Comparison of ENCODE assay signal across 24 mouse cellular contexts in genomic region chr10:112900243-112900642, GRCm38 (mm10). TPM values are rescaled to one million over a fixed set of nuclear protein-coding genes. Genes with fewer than 3 reads are reported as not detected.
DNase-seq lines count a peak whose midpoint lies in the region; ATAC-seq and TF ChIP-seq lines count a peak whose summit lies in the region.
"Had no signal": no experiment of that assay in that cellular context is flagged by ENCODE, and none has a peak within 500 bp of the region (broad histone marks: within the 10 kb centered on the region; RNA-seq: fewer than 3 reads in every experiment).

No protein-coding gene starts in this region.

- ATAC-seq in hindbrain, embryonic 11.5 days (ENCODE audit: low FRiP score) = 0 out of 2 replicates have a peak, but pooled peaks have one; percentile 17
- ATAC-seq in neural tube, embryonic 14.5 days (ENCODE audit: low read depth) = 0 out of 2 replicates have a peak, but pooled peaks have one; percentile 6
- no peak for ATAC-seq in neural tube, embryonic 15.5 days (ENCODE audit: low FRiP score)
- ATAC-seq in forebrain, postnatal 0 days = peak; percentile 25; the same call in 1 of the 2 replicates

- H3K4me2 ChIP-seq in hindbrain, embryonic 11.5 days (replicated peaks; ENCODE audit: low read depth, low read length) = no peak overlapping the region
- H3K4me2 ChIP-seq in neural tube, embryonic 14.5 days (ENCODE audit: low read depth, low read length) = no peak overlapping the region
- no peak overlapping the region for H3K4me2 ChIP-seq in neural tube, embryonic 15.5 days
- H3K4me2 ChIP-seq in forebrain, postnatal 0 days (ENCODE audit: low read depth) = no peak overlapping the region
- H3K4me2 ChIP-seq: heart, embryonic 12.5 days; kidney, embryonic 15.5 days; limb, embryonic 13.5 days; liver, embryonic 11.5 days; lung, embryonic 15.5 days had no signal

- H3K9ac ChIP-seq in hindbrain, embryonic 11.5 days (ENCODE audit: low read depth, low read length) = no peak overlapping the region
- H3K9ac ChIP-seq in neural tube, embryonic 14.5 days (replicated peaks; ENCODE audit: low read depth, low read length) = no peak overlapping the region
- H3K9ac ChIP-seq in neural tube, embryonic 15.5 days (replicated peaks) = no peak overlapping the region
- no peak overlapping the region for H3K9ac ChIP-seq in forebrain, postnatal 0 days
- H3K9ac ChIP-seq: heart, embryonic 12.5 days; kidney, embryonic 15.5 days; limb, embryonic 13.5 days; lung, embryonic 15.5 days had no signal

- no peak for DNase-seq in hindbrain, embryonic 11.5 days (ENCODE audit: low spot score)
- no peak for DNase-seq in hindbrain, embryonic 10.5 days (ENCODE audit: low spot score)
- DNase-seq in forebrain, postnatal 0 days = peak; percentile 18
- peak; percentile 18 for DNase-seq in retina, postnatal 1 day
- no peak for DNase-seq in right cerebral cortex, adult 18-20 months
- no peak for DNase-seq in cerebellum, adult 2 months
- DNase-seq: adrenal gland, postnatal 14 days; cerebellum, adult 18-20 months; cerebellum, postnatal 14 days; gastrocnemius, postnatal 25 days; heart, adult 18-20 months; kidney, adult 18-20 months; kidney, postnatal 25 days; spleen, adult 18-20 months; thymus, postnatal 25 days had no signal

- H3K4me1 ChIP-seq in hindbrain, embryonic 11.5 days (replicated peaks; ENCODE audit: control insufficient read depth, insufficient read depth, low read length) = no peaks in the 10 kb centered on the region
- no peaks in the 10 kb centered on the region for H3K4me1 ChIP-seq in hindbrain, embryonic 10.5 days (replicated peaks)
- no peaks in the 10 kb centered on the region for H3K4me1 ChIP-seq in neural tube, embryonic 14.5 days (ENCODE audit: control insufficient read depth, insufficient read depth, low read length)
- 0 out of 2 replicates have a peak, but pooled peaks cover 6% of the 10 kb centered on the region for H3K4me1 ChIP-seq in neural tube, embryonic 15.5 days
- no peaks in the 10 kb centered on the region for H3K4me1 ChIP-seq in forebrain, postnatal 0 days (ENCODE audit: insufficient read depth)
- no peaks in the 10 kb centered on the region for H3K4me1 ChIP-seq in cerebellum, adult 2 months (ENCODE audit: control insufficient read depth, insufficient read depth, low read length)
- H3K4me1 ChIP-seq: heart, embryonic 12.5 days; kidney, embryonic 15.5 days; limb, embryonic 13.5 days; lung, embryonic 15.5 days; midbrain, embryonic 10.5 days had no signal

- H3K27me3 ChIP-seq in hindbrain, embryonic 11.5 days (ENCODE audit: control insufficient read depth, insufficient read depth, low read length) = no peaks in the 10 kb centered on the region
- H3K27me3 ChIP-seq in hindbrain, embryonic 10.5 days (ENCODE audit: insufficient read depth, poor library complexity, severe bottlenecking) = no peaks in the 10 kb centered on the region
- no peaks in the 10 kb centered on the region for H3K27me3 ChIP-seq in neural tube, embryonic 14.5 days (ENCODE audit: control insufficient read depth, insufficient read depth, low read length)
- no peaks in the 10 kb centered on the region for H3K27me3 ChIP-seq in neural tube, embryonic 15.5 days (replicated peaks)
- H3K27me3 ChIP-seq in forebrain, postnatal 0 days (ENCODE audit: insufficient read depth, low read length) = no peaks in the 10 kb centered on the region
- H3K27me3 ChIP-seq in cerebellum, adult 2 months (ENCODE audit: control insufficient read depth, insufficient read depth, low read length) = no peaks in the 10 kb centered on the region
- H3K27me3 ChIP-seq: heart, embryonic 12.5 days; kidney, embryonic 15.5 days; limb, embryonic 13.5 days; lung, embryonic 15.5 days had no signal

- TF ChIP-seq CTCF in forebrain, postnatal 0 days (IDR thresholded peaks at IDR 0.05; ENCODE audit: low read depth) = no peak
- no peak for TF ChIP-seq CTCF in cerebellum, adult 2 months (IDR thresholded peaks at IDR 0.05; ENCODE audit: borderline replicate concordance, insufficient read depth, low read depth, low read length)

- 83% methylated on average over 7 of the region's 7 CpGs for WGBS in hindbrain, embryonic 11.5 days
- 88% methylated on average over 7 of the region's 7 CpGs for WGBS in hindbrain, embryonic 10.5 days
- WGBS in neural tube, embryonic 14.5 days = 50% methylated on average over 7 of the region's 7 CpGs
- 47% methylated on average over 7 of the region's 7 CpGs for WGBS in neural tube, embryonic 15.5 days
- WGBS in forebrain, postnatal 0 days = 30% methylated on average over 7 of the region's 7 CpGs
- WGBS in cerebellum, adult 2 months = 30% methylated on average over 7 of the region's 7 CpGs

- no peaks in the 10 kb centered on the region for H3K36me3 ChIP-seq in hindbrain, embryonic 11.5 days (ENCODE audit: control insufficient read depth, insufficient read depth, low read length)
- no peaks in the 10 kb centered on the region for H3K36me3 ChIP-seq in hindbrain, embryonic 10.5 days
- no peaks in the 10 kb centered on the region for H3K36me3 ChIP-seq in neural tube, embryonic 14.5 days (ENCODE audit: control insufficient read depth, insufficient read depth, low read length)
- H3K36me3 ChIP-seq in neural tube, embryonic 15.5 days = no peaks in the 10 kb centered on the region
- H3K36me3 ChIP-seq in forebrain, postnatal 0 days (ENCODE audit: insufficient read depth) = no peaks in the 10 kb centered on the region
- H3K36me3 ChIP-seq: heart, embryonic 12.5 days; kidney, embryonic 15.5 days; limb, embryonic 13.5 days; lung, embryonic 15.5 days; midbrain, embryonic 10.5 days had no signal

- no peak overlapping the region for H3K27ac ChIP-seq in hindbrain, embryonic 11.5 days (ENCODE audit: low read depth, low read length)
- no peak overlapping the region for H3K27ac ChIP-seq in hindbrain, embryonic 10.5 days
- H3K27ac ChIP-seq in neural tube, embryonic 14.5 days (ENCODE audit: low read depth, low read length) = 0 out of 2 replicates have a peak overlapping the region, but pooled peaks have one; percentile 3
- H3K27ac ChIP-seq in neural tube, embryonic 15.5 days (replicated peaks) = no peak overlapping the region
- H3K27ac ChIP-seq in forebrain, postnatal 0 days (ENCODE audit: low read depth, low read length) = no peak overlapping the region
- no peak overlapping the region for H3K27ac ChIP-seq in cerebellum, adult 2 months (ENCODE audit: insufficient read depth, low read length)
- H3K27ac ChIP-seq: kidney, embryonic 15.5 days; limb, embryonic 13.5 days; lung, embryonic 15.5 days; midbrain, embryonic 10.5 days had no signal

- H3K9me3 ChIP-seq in hindbrain, embryonic 11.5 days (ENCODE audit: control insufficient read depth, low read length) = no peaks in the 10 kb centered on the region
- no peaks in the 10 kb centered on the region for H3K9me3 ChIP-seq in hindbrain, embryonic 10.5 days
- no peaks in the 10 kb centered on the region for H3K9me3 ChIP-seq in neural tube, embryonic 14.5 days (ENCODE audit: control insufficient read depth, low read length)
- no peaks in the 10 kb centered on the region for H3K9me3 ChIP-seq in neural tube, embryonic 15.5 days (replicated peaks)
- no peaks in the 10 kb centered on the region for H3K9me3 ChIP-seq in forebrain, postnatal 0 days (ENCODE audit: low read length)
- H3K9me3 ChIP-seq: heart, embryonic 12.5 days; kidney, embryonic 15.5 days; limb, embryonic 13.5 days; lung, embryonic 15.5 days; midbrain, embryonic 10.5 days had no signal

- no peak overlapping the region for H3K4me3 ChIP-seq in hindbrain, embryonic 11.5 days (ENCODE audit: low read depth, low read length)
- no peak overlapping the region for H3K4me3 ChIP-seq in hindbrain, embryonic 10.5 days
- no peak overlapping the region for H3K4me3 ChIP-seq in neural tube, embryonic 14.5 days (ENCODE audit: low read depth, low read length)
- no peak overlapping the region for H3K4me3 ChIP-seq in neural tube, embryonic 15.5 days (replicated peaks)
- H3K4me3 ChIP-seq in forebrain, postnatal 0 days (ENCODE audit: low read depth, low read length) = no peak overlapping the region
- H3K4me3 ChIP-seq in cerebellum, adult 2 months (replicated peaks; ENCODE audit: insufficient read depth, low read depth, low read length) = no peak overlapping the region
- H3K4me3 ChIP-seq: erythroblast, embryonic 14.5 days; heart, embryonic 12.5 days; kidney, embryonic 15.5 days; limb, embryonic 13.5 days; lung, embryonic 15.5 days; midbrain, embryonic 10.5 days had no signal

- TF ChIP-seq POLR2A in cerebellum, adult 2 months (IDR thresholded peaks at IDR 0.05; ENCODE audit: borderline replicate concordance, insufficient read depth, low read length) = no peak

RNA-seq across cellular contexts. Expression of gene Atxn7l3b, which starts 28.6 kb away (rescaled TPM):
- polyA plus RNA-seq in hindbrain, embryonic 11.5 days (2014; fragmentation: Nextera tagmentation; extraction: Ambion mirVana) = 261 and 268 TPM in 2 replicates
- polyA plus RNA-seq in hindbrain, embryonic 10.5 days (2016; fragmentation: Nextera tagmentation; extraction: Ambion mirVana) = 196 and 210 TPM in 2 replicates
- polyA plus RNA-seq in neural tube, embryonic 14.5 days (2014; fragmentation: Nextera tagmentation; extraction: Ambion mirVana) = 330 and 350 TPM in 2 replicates
- polyA plus RNA-seq in neural tube, embryonic 15.5 days (2015; fragmentation: Nextera tagmentation; extraction: Ambion mirVana) = 353 and 375 TPM in 2 replicates
- total RNA-seq in forebrain, postnatal 0 days (2014; rRNA removed) = 234 and 262 TPM in 2 replicates
- 404 and 419 TPM in 2 replicates for polyA plus RNA-seq in forebrain, postnatal 0 days (2015; fragmentation: Nextera tagmentation; extraction: Ambion mirVana)
- polyA plus RNA-seq in cerebellum, adult 2 months (2012; rRNA removed) = 77.6 and 78.3 TPM in 2 replicates

Comparison
In these comparisons a context has a peak if more than half of its experiments do, and no peak if none do; other contexts are left out.
1. DNase-seq: peak in forebrain, postnatal 0 days (single experiment) and retina, postnatal 1 day (single experiment); none in hindbrain, embryonic 11.5 days (single experiment), hindbrain, embryonic 10.5 days (single experiment), right cerebral cortex, adult 18-20 months (single experiment) and cerebellum, adult 2 months (0 of 2).